Mouse (Mus musculus): ENCODE data around the gene Zscan22.
"Not testable (repeated sequence)": the region's sequence is repeated elsewhere in the genome, so short reads cannot be mapped to it uniquely, and the experiment has no call there.

Gene Zscan22

DNA sequence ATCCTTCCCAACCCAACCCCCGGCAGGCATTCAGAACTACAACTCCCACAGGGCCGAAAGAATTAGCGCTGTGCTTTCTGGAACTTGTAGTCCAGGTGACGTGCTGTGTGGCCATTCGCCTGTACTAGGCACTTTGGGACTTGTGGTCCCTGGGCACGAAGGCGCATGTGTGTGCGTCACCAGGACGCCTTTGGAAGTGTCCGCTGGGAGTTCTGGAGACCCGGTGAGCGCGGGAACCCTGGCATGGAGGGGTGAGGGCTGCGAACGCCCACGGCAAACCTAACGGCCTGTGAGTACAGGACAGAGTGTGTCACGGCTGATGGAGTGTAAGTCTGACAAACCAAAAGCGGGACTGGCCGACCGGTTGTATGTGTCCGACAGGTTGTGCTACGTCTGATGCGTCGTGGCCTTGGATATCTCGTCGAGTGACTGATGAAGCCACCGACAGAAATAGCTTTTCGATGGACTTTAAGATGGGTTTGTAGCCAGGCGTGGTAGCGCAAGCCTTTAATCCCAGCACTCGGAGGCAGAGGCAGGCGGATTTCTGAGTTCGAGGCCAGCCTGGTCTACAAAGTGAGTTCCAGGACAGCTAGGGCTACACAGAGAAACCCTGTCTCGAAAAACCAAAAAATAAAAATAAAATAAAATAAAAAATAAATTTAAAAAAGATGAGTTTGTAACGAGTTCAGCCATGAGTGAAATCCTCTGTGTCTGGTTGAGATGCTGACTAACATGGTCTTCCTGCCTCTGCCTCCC is at the start of gene Zscan22:
TSS of gene Zscan22 (plus strand) at position 161 of the 756 bp plus-strand sequence.
- DNase-seq (ENCODE audit: low spot score in 2 of 2) = peak; percentile 42 to 76

DNA sequence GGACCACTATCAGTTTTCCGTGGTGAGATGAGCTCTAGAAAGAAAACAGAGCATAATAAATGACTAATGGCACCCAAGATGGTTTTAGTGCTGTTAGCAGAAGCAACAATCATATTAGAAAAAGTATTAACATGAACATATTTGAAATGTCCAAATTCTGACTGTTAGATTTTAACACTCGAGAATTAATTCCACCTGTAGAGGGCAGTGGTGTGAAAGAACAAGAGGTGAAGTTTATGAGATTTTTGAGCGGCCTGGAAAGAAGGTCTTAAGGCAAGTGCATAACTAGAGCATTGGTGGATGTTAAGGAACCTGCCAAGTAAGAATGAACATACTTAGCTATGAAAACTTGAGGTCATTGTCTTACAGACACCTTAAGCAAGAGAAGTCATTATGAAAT is 23.3 kb upstream of the Zscan22 start:
- no peak for DNase-seq (ENCODE audit: low spot score in 2 of 2)

DNA sequence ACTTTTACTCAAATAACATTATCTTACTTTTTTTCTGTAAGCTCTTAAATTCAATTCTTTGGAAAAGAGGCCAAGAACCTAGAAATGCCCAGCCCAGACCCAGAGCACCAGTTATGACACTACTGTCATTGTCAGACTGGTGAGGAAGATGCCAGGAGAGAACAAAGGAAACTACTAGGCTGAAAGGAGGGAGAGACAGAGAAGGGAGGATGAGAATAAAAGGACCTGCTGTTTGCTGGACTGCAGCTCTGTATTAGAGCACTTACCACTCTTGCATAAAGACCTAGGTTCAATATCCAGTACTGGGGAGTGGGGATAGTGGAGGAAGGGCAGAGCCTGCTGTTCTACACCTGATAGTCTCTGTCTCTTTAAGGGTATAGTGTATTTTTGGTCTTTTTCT is 17.6 kb upstream of the Zscan22 start:
- DNase-seq (ENCODE audit: low spot score in 2 of 2) = no peak

DNA sequence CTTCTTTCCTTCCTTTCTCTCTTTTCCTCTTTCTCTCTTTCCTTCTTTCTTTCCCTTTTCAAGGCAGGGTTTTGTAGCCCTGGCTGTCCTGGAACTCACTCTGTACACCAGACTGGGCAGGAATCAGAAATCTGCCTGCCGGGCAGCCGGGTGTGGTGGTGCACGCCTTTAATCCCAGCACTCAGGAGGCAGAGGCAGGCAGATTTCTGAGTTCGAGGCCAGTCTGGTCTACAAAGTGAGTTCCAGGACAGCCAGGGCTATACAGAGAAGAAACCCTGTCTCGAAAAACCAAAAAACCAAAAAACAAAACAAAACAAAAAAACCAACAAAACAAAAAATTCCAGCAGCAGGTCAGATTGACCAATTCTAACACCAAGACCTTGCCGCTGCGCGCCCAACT is 17.1 kb upstream of the Zscan22 start:
- DNase-seq (ENCODE audit: low spot score in 2 of 2) = not testable (repeated sequence)

DNA sequence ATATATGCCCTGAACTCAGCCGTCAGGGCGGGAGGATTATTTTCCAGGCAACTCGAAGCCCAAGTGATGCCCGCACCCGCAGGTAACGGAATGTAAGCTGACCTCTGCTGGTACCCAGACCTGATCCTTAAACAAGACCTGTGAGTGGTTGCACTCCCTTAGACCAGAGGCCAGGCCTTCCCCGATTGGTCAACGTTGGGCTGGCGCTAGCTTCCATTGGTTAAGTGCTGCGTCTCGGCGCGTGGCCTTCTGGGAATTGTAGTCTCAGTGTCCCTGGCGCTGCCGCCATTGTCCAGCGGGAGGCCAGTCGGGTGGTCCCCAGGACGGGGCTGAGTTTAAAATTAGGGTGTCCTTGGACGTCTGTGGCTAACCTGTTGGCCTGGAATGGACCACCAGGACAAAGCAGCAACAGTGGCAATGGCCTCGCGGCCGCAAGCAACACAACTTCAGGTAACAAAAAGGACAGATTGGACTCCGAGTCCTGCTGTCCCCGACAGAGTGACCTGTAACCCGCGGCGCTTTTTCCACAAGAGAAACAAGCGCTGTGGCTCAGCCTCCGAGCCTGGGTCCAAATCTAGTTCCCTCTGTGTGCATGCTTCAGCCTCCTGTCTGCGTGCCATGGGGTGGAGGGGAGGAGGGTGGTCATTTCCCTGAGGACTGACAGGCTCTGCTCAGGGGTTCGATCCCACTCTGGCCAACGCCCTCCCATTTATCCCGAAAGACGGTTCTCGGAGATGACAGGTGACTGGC is 16.5 kb upstream of the Zscan22 start, which contains the start of gene Zfp128:
TSS of gene Zfp128 (plus strand) at position 267 of the 750 bp plus-strand sequence.
- peak; percentile 79 to 87 for DNase-seq (ENCODE audit: low spot score in 2 of 2)

DNA sequence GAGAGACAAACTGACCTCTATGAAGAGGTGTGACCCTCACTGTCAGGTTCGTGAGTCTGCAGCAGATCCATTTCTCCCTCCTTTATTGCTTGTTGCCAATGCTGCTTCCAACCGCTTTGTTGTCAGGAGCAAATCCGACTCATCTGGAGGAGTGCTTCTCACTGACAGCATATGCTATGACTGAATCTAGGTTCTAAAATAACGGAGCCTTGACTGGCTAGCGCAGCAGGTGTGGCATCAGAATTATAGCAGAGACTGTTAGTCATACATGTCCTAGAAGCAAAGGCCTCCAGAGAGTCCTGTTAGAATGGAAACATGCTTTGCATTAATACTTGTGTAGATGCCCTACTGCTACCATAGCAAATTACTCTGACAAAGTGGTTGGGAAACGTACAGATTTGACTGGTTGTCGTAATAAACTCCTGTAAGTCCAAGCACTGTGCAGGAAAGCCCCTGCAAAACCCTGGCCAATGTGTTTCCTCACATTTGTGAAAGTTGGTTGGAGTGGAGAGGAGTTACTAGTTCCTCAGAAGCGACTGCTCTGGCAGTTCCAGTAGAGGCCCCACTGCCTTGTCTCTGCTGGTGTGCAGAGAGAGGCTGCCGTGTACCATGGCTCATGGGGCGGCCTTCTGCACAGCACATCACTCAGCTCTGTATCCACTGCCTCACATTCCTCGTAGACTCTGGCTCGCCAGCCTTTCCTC is 10.9 kb upstream of the Zscan22 start:
- DNase-seq (ENCODE audit: low spot score in 2 of 2) = no peak

DNA sequence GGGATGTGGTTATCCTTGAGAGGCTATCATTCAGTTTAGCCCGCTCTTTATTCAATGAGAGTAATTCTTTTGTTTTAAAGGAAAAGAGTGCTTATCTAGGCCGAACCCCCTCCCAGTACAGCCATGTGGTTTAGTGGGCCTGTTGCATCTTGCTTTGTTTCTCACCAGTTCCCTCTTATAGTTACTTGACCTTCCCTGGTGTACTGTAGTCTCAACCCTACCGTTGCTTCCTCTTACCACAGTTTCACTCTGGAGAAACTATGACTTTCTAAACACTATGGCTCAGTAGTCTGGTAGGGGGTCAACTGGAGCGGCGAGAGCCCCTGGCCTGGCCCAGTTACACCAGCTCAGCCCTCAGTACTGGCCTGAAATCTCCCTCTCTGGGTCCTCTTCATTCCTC is 10.0 kb upstream of the Zscan22 start:
- DNase-seq (ENCODE audit: low spot score in 2 of 2) = no peak

DNA sequence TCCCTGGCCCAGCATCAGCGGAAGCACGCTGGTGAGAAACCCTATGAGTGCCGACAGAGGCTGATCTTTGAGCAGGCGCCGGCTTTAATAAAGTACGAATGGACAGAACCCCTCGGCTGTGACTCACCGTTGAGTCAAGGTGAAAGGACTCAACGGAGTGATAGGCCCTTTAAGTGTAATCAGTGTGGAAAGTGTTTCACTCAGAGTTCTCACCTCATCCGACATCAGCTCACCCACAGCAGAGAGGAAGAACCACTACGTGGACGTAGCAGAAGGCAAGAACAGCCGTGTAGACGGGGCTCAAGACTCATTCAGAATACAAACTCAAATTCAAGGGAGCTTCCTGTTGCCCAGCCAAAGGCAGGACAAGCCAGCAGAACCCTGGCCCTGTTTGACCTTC is 6.7 kb upstream of the Zscan22 start:
- no peak for DNase-seq (ENCODE audit: low spot score in 2 of 2)

DNA sequence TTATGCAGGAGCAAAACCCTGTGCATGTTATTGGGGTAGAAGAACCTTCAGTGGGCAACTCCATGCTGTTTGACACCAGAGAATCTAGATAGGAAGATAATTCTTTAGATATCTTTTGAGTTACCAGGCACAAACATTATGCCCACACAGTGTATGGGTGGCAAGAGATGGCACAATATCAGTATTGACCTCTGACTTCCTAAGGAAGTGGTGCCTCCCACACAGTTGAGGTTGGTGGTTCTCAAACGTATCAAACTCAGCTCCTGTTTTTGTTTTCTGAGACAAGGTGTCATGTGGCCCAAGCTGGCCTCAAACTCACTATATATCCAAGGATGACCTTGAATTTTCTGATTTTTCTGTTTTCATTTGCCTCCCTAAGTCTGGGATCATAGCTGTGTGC is 6.3 kb upstream of the Zscan22 start:
- no peak for DNase-seq (ENCODE audit: low spot score in 2 of 2)

DNA sequence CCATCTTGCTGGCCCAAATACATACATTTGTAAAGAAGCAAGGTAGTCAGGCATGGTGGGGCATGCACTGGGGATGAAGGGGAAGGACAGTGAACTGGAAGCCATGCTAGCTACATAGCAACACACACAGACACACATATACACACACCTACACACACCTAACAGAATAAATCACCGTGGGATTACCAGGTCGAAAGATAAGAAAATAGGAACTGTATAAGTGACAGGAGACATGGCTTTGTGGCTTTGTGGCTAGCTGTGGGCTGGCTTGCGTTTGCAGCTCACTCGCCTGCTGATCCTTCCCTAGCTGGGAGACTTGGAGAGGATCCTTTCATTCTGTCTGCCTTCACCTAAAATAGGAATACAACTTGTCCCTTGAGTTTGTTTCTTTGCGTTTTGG is 3.9 kb downstream of the Zscan22 start:
- no peak for DNase-seq (ENCODE audit: low spot score in 2 of 2)

DNA sequence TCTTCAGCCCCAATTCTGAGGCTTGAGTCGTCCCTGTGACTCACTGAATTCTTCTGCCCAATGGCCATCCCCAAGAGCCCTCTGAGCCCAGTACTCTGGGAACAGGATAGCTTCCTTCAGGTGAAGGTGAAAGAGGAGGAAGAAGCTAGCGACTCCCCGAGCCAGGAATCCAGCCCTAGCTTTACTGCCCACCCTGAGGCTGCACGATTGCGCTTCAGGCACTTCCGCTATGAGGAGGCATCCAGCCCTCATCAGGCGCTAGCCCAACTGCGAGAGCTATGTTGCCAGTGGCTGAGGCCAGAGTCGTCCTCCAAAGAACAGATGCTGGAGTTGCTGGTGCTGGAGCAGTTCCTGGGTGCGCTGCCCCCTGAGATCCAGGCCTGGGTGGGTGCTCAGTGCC is 6.0 kb downstream of the Zscan22 start:
- no peak for DNase-seq (ENCODE audit: low spot score in 2 of 2)

DNA sequence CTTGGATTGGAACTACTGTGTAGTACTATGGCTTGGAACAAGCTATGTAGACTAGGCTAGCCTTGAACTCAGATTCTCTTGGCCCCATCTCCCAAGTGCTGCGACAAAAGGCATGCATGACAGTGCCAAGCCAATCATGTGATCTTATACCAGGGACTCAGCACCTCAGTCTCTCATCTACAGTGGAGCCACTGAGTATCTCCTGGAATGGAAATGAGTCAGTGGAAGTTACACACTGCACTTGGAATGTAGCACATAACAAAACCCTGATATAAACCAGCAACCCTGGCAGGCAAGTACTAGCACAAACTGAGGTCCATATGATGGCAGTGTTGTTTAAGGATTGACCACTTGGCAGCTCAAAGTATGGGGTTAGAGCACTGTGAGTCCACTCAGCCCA is 7.5 kb downstream of the Zscan22 start:
- no peak for DNase-seq (ENCODE audit: low spot score in 2 of 2)

DNA sequence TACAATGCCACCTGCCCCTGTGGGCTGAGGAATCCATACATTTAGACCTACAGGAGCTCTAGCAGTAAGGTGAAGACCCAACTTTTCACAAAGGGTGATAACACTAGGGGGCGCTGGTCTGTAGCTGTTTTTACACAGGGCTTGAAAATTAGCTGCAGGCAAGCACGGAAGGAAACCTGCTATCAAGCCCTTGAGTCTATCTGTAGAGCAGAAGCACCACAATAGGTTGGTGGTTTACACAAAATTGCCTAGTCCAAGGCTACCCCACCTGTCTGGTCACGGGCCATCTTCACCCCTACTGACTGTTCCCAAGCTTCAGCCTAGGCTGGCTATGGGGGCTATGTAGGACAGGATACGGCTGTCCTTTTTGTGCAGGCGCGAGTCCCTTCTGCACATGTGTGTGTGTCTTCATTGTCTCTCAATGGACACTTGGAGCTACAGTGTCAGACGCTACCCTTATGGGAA is 11.9 kb downstream of the Zscan22 start:
- DNase-seq (ENCODE audit: low spot score in 2 of 2) = peak; percentile 71 to 87

DNA sequence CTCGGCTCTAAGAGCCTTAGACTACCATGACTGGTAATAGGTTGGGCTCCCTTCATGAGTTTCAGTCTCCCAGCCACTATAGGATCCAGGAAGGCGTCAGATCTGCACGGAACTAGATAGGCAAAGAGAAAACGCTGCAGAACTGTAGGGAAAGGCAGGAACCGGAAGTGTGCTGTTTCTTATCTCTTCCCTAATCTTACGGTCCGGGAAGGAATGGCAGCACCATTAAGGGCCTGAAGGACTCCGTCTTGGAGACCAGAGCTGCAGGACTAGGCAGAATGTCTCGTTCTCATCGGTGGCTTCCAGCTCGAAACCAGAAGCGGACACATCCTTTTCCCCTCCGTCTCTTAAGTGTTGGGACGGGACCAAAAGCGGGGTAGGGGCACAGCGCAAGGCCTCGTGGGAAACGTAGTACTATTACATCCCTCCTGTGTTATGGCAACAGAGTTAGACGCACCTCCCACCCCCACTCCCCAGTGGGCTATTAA is 12.6 kb downstream of the Zscan22 start:
- peak; percentile 11 to 24 for DNase-seq (ENCODE audit: low spot score in 2 of 2)

DNA sequence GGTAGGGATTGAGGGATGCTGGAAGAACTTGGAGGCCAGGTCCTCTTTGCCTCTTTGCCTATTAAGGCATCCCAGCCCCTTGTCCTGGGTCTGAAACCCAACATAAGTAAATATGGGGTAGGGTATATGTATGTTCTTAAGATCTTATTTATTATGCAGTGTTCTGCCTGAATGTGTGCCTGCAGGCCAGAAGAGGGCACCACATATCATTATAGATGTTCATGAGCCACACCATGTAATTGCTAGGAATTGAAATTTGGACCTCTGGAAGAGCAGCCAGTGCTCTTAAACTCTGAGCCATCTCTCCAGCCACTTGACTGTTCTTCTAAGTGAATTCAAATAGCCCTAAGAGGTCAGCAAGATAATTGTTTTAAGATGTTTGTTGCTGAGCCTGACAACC is 15.9 kb downstream of the Zscan22 start:
- no peak for DNase-seq (ENCODE audit: low spot score in 2 of 2)

DNA sequence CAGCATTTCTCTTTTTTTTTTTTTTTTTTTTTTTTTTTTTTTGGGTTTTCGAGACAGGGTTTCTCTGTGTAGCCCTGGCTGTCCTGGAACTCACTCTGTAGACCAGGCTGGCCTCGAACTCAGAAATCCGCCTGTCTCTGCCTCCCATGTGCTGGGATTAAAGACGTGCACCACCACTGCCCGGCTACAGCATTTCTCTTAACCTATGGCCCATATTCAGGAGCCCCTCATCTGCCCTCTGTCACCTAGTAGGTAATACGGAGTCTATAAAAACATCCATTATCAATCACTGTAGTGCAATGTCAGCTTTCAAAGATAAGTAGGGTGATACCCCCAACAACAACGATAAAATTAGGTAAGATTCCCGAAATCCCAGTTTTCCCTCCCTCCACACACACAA is 22.9 kb downstream of the Zscan22 start:
- not testable (repeated sequence) for DNase-seq (ENCODE audit: low spot score in 2 of 2)

DNA sequence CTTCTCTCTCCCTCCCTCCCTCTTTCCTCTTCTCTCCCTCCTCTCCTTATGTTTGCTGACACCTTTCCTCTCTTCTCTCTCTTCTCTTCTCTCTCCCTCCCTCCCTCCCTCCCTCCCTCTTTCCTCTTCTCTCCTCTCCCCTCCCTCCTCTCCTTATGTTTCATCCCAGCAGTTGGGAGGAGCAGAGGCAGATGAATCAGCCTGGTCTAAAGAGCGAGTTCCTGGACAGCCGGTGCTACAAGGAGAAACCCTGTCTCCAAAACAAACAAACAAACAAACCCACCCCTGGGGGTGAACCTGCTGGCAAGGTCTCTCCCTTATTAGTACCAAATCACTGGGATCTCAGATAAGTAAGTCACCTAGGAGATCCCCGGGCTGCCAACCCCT is 23.7 kb downstream of the Zscan22 start:
- DNase-seq (ENCODE audit: low spot score in 2 of 2) = no peak

DNA sequence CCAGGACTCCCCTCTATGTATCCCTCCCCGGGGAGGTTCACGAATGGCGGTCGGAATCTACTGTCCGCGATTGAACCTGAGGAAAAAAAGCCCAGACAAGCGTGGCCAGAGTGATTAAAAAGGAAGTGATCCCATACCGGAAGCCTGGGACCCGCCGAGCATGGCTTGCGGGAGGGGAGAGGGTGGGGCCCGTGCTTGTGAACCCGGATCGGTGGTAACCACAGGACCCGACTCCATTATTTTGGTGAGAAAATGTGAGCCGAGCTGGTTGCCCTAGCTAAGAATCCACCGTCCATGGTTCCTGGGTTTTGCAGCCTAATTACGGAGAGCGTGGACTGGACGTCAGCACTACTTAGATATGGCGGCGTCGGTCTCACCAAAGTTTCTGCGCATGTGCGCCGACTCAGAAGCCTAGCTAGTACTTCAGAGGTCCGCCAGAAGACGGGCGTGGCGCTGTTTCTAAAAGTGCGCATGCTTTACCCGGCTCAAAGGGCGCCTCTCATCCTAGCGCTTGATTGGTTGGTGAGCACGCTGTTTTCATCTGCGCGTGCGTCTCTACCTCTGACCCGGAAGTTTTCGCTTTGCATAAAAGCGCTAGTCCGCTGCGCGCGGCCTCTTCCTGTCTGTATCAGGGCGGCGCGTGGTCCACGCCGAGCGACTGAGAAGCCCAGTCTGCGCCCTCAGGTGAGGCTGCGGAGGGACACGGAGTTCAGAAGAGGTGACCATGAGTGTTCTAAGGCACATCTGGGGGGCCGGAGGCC is 24.3 kb downstream of the Zscan22 start, which contains the start of gene Rps5:
TSS of gene Rps5 (plus strand) at position 586 of the 761 bp plus-strand sequence.
- peak; percentile 95 to 97 for DNase-seq (ENCODE audit: low spot score in 2 of 2)

DNA sequence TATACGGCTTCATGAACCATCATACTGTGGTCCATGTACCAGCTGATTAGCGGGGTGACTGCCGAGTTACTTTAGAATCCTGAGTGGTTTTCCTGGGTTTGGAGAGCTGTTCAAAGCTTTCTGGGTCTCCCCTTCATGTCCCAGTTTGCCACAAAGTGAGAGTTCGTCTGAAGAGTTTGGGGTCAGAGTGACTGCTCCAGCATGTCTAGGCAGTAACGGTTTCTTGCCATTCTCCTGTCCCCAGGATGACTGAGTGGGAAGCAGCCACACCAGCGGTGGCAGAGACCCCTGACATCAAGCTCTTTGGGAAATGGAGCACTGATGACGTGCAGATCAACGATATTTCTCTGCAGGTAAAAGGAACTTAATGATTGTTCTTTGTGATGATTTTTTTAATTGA is 25.1 kb downstream of the Zscan22 start:
- DNase-seq (ENCODE audit: low spot score in 2 of 2) = no peak

DNA sequence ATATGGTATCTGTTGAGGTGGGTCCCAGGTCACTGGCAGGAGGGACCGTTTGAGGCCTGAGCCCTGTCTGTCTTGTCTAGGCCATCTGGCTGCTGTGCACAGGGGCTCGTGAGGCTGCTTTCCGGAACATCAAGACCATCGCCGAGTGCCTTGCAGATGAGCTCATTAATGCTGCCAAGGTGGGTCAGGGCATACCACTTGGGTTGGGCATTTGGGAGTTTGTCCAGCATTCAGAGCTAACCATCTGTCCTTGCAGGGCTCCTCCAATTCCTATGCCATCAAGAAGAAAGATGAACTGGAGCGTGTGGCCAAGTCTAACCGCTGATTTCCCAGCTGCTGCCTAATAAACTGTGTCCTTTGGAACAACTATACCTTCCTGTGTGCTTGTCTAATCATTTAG is 28.7 kb downstream of the Zscan22 start:
- DNase-seq (ENCODE audit: low spot score in 2 of 2) = no peak

DNA sequence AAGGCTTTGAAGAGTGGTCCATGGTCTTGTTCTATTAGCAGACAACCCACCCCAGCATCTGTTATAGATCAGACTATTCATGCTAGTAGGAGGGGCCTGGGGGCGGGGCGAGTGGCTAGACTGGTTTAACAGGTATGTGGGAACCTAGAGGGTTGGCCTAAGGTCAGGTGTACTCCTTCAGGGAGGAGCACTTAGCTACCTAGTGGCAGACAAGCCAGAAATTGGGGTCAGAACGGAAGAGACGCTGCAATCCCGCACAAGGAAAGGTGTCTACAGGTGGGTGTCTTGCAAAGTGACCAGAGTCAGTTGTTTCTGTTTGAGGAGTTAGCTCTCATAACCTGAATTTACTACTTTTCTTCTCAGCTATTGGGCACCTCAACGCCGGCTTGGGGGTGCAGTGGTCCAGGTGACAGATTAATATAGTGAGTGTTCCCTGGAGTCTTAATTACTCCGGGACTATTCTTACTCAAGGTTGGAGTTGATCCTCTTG is 29.6 kb downstream of the Zscan22 start, which contains the start of gene Rnf225:
TSS of gene Rnf225 (plus strand) at position 226 of the 490 bp plus-strand sequence.
- no peak for DNase-seq (ENCODE audit: low spot score in 2 of 2)

Data from spleen, postnatal 14 days (tissue).